Mouse (Mus musculus): ENCODE measurements around the gene Nebl. TPM values are rescaled to one million over a fixed set of nuclear protein-coding genes. Genes with fewer than 3 reads are reported as not detected.
A peak's percentile ranks its signal among the peaks of the same experiment; 100 is the strongest.

The Nebl gene
- polyA plus RNA-seq, 1 experiment from 2014 or later, result 9.8 TPM

GRCm38 (mm10) chr2:17650147-17650834, 81.0 kb downstream of the Nebl start:
- Histone ChIP-seq H3K4me2 (replicated peaks) (no peak overlapping the region), H3K36me3 (no peaks in the 10 kb centered on the region), H3K4me3 (no peak overlapping the region), H3K4me1 (no peaks in the 10 kb centered on the region), H3K9ac (no peak overlapping the region), H3K9me3 (no peaks in the 10 kb centered on the region), H3K27ac (no peak overlapping the region), H3K27me3 (replicated peaks) (no peaks in the 10 kb centered on the region)
- 43% methylated on average over 10 of the region's 10 CpGs for WGBS
- ATAC-seq (ENCODE audit: low FRiP score, low read depth), result no peak

- no peaks in the 10 kb centered on the region for H3K9me3 ChIP-seq
- H3K36me3 ChIP-seq, result no peaks in the 10 kb centered on the region
- H3K4me1 ChIP-seq, result no peaks in the 10 kb centered on the region
- H3K4me3 ChIP-seq, result no peak overlapping the region
- no peak overlapping the region for H3K27ac ChIP-seq
- ATAC-seq (ENCODE audit: low FRiP score, low read depth), result no peak
- no peaks in the 10 kb centered on the region for H3K27me3 ChIP-seq (replicated peaks)
- H3K4me2 ChIP-seq (replicated peaks), result no peak overlapping the region
- H3K9ac ChIP-seq, result no peak overlapping the region
- 48% methylated on average over 3 of the region's 3 CpGs for WGBS
These were observed 81.5 kb downstream of the Nebl start for GRCm38 (mm10) chr2:17649728-17650127.

DNA sequence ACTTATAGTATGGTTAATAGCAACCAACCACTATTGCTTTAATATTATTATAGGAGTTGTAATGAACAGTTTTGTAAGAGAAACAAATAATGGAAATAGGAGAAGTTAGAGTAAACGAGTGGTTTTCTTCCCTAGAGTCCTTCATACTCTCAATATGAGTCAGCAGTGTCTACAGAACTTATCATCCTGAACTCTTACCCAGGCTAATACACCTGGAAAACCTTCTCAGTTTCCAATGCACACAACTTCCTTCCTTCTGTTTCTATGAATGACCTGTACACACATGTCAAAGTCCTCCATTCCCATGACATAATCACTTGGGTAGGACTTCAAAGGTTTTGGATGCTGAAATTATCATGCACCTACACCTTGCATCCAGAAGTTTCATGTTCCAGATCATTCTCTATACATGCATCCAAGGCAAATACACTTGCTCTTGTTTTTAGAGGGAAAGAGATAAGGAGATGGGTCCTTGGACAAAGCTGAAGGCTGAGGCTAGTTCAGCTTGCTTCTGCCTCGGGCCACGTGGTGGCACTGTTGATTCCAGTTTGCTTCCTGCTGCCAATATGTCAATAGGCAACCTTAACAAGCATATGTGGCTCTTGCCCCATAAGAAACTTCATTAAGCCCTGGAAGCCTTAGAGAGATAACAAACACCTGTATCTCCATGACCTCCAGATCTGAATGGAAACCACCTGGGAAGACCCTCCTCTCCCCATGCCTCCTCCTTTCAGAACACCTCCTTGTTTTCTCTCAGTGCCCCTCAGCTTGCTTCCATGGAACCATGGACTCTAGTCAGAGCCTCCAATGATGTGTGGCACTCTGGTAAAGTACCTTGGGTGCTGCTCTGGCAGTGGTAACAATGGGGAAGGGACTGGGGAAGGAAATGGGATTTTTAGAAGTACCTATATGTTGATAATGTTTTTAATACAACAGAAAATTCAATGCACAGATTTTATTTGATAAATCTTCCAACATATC, 86.7 kb downstream of the Nebl start:
- no peak overlapping the region for H3K9ac ChIP-seq
- no peak overlapping the region for H3K4me2 ChIP-seq (replicated peaks)
- H3K9me3 ChIP-seq, result no peaks in the 10 kb centered on the region
- 32% methylated on average over 3 of the region's 3 CpGs for WGBS
- H3K27me3 ChIP-seq (replicated peaks), result no peaks in the 10 kb centered on the region
- ATAC-seq (ENCODE audit: low FRiP score, low read depth), result peak; percentile 63; the same call in 1 of the 2 replicates
- no peak overlapping the region for H3K4me3 ChIP-seq
- H3K27ac ChIP-seq, result no peak overlapping the region
- no peaks in the 10 kb centered on the region for H3K4me1 ChIP-seq
- no peaks in the 10 kb centered on the region for H3K36me3 ChIP-seq

- Histone ChIP-seq H3K4me2 (replicated peaks) (no peak overlapping the region), H3K4me3 (no peak overlapping the region), H3K9ac (no peak overlapping the region), H3K27me3 (replicated peaks) (no peaks in the 10 kb centered on the region), H3K4me1 (peaks cover under 1% of the 10 kb centered on the region; the same call in 1 of the 2 replicates), H3K36me3 (no peaks in the 10 kb centered on the region), H3K27ac (no peak overlapping the region), H3K9me3 (no peaks in the 10 kb centered on the region)
- 62% methylated on average over 7 of the region's 7 CpGs for WGBS
- no peak for ATAC-seq (ENCODE audit: low FRiP score, low read depth)
These were observed 87.4 kb downstream of the Nebl start for GRCm38 (mm10) chr2:17643869-17644268.

DNA sequence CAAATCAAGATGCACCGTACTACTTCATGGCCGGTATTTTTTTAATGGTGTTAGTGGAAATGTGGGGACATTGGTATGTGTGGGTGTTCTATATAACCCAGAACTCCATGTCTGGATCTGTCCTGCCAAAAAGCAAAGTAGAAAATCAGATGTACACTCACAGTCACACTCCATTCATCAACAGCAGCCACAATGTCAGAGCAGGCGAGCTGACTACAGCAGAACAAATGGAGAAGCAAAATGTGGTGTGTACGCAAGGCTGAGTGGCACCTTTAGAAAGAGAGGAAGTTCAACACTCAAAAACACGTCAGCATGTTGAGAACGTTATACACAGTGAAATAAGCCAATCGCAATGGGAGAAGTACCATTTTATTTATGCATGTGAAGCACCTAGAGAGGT, 88.5 kb downstream of the Nebl start:
- Histone ChIP-seq H3K9me3 (no peaks in the 10 kb centered on the region), H3K9ac (no peak overlapping the region), H3K27me3 (replicated peaks) (no peaks in the 10 kb centered on the region), H3K36me3 (no peaks in the 10 kb centered on the region), H3K27ac (no peak overlapping the region), H3K4me3 (no peak overlapping the region), H3K4me1 (peaks cover 4% of the 10 kb centered on the region; the same call in 1 of the 2 replicates), H3K4me2 (replicated peaks) (no peak overlapping the region)
- 87% methylated on average over 7 of the region's 7 CpGs for WGBS
- ATAC-seq (ENCODE audit: low FRiP score, low read depth), result no peak

DNA sequence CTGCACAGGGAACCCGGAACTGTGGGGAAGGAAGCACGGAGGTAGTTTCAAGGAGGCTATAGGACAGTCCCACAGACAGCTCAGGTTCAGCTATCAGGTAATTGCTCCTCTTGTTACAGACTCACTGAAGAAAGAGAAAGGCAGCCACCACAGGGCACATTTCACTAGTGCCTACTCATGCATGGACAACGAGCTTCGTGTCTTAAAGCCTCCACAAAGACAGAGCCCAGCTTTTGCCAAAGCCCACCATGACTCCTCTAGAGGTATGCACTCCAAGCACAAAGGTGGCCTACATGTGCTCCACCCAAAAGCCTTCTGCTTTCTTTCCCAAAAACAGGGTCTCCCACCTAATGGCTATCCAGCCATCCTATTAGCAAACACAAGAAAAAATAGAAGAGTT, 90.4 kb downstream of the Nebl start:
- no peak overlapping the region for H3K27ac ChIP-seq
- no peak for ATAC-seq (ENCODE audit: low FRiP score, low read depth)
- no peaks in the 10 kb centered on the region for H3K27me3 ChIP-seq (replicated peaks)
- no peak overlapping the region for H3K4me2 ChIP-seq (replicated peaks)
- no peaks in the 10 kb centered on the region for H3K9me3 ChIP-seq
- peaks cover 4% of the 10 kb centered on the region; the same call in 1 of the 2 replicates for H3K4me1 ChIP-seq
- no peak overlapping the region for H3K9ac ChIP-seq
- whole genome bisulfite sequencing, result 79% methylated on average over 4 of the region's 4 CpGs
- H3K4me3 ChIP-seq, result no peak overlapping the region
- no peaks in the 10 kb centered on the region for H3K36me3 ChIP-seq

DNA sequence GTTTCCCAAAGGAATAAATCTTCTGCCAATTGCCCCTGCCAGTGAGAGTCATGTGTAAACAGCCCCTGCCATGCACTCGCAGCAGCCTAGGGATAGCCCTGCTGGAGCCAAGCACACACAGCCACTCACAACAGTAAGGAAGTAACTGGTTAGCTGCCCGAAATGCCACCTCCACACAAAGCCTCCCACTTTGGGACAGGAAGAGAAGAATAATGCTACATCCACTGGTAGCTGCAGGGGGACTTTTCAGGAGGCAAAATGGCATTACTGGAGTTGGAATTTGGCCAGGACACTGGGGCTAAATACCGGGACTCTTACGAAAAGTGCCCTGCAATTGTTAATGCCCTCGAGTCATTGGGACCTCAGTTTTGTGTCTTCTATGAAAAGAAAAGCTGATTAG, 92.6 kb downstream of the Nebl start:
- ATAC-seq (ENCODE audit: low FRiP score, low read depth), result 0 out of 2 replicates have a peak, but pooled peaks have one; percentile 8
- peaks cover 4% of the 10 kb centered on the region; the same call in 1 of the 2 replicates for H3K4me1 ChIP-seq
- H3K9me3 ChIP-seq, result no peaks in the 10 kb centered on the region
- no peak overlapping the region for H3K4me2 ChIP-seq (replicated peaks)
- H3K36me3 ChIP-seq, result no peaks in the 10 kb centered on the region
- H3K9ac ChIP-seq, result no peak overlapping the region
- no peaks in the 10 kb centered on the region for H3K27me3 ChIP-seq (replicated peaks)
- WGBS, result 27% methylated on average over 5 of the region's 5 CpGs
- H3K4me3 ChIP-seq, result no peak overlapping the region
- no peak overlapping the region for H3K27ac ChIP-seq

DNA sequence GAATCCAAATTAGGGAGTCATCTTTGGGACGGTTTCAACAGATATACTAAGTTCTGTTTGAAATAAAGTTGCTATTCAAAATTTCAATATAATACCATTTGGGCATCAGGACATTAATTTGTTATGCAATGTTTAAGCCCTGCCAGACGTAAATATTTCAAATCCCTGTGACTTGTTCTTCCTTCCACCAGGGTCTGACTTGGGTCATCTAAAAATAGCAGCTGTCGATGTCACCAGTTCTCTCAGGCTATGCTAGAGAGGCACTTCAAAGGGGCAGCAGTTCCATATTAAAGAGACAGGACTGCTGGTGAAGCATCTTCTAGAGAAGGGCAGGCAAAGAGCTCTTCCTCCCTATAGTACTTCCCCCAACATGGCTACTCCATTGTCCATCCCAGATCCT, 107.3 kb downstream of the Nebl start:
- ATAC-seq (ENCODE audit: low FRiP score, low read depth), result no peak
- no peak overlapping the region for H3K4me3 ChIP-seq
- WGBS, result 67% methylated on average over 3 of the region's 3 CpGs

GRCm38 (mm10) chr2:17610259-17610658, 121.0 kb downstream of the Nebl start:
- Histone ChIP-seq H3K4me3 (no peak overlapping the region), H3K27ac (no peak overlapping the region), H3K4me1 (no peaks in the 10 kb centered on the region), H3K36me3 (no peaks in the 10 kb centered on the region), H3K27me3 (replicated peaks) (no peaks in the 10 kb centered on the region), H3K9ac (no peak overlapping the region), H3K9me3 (no peaks in the 10 kb centered on the region), H3K4me2 (replicated peaks) (no peak overlapping the region)
- 79% methylated on average over 3 of the region's 3 CpGs for WGBS
- no peak for ATAC-seq (ENCODE audit: low FRiP score, low read depth)

More for the DNA sequence above, 107.3 kb downstream of the Nebl start:
- Histone ChIP-seq H3K4me2 (replicated peaks) (no peak overlapping the region), H3K27ac (no peak overlapping the region), H3K36me3 (no peaks in the 10 kb centered on the region), H3K27me3 (replicated peaks) (no peaks in the 10 kb centered on the region), H3K4me1 (no peaks in the 10 kb centered on the region), H3K9me3 (no peaks in the 10 kb centered on the region), H3K9ac (no peak overlapping the region)

DNA sequence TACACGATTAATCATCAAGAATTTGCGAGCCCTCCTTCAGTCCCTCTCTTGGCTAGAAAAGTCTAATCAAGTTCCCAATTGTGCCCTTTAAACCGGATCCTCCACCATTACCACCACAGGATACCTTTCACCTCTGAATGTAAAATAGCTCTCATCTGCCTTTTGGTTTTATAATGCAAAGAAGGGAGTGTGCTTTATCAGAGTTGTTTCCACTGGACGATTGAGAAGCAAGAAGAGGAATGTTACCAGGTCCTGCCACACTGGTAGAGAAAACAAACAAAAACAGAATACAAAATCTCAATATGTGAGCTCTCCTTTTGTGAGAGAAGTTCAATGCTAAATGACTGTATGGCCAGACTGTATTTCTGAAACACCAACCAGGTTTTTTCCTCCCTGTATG, 127.7 kb downstream of the Nebl start:
- Histone ChIP-seq H3K9ac (no peak overlapping the region), H3K36me3 (no peaks in the 10 kb centered on the region), H3K9me3 (no peaks in the 10 kb centered on the region), H3K4me2 (replicated peaks) (no peak overlapping the region), H3K4me1 (no peaks in the 10 kb centered on the region), H3K27ac (no peak overlapping the region), H3K4me3 (no peak overlapping the region), H3K27me3 (replicated peaks) (no peaks in the 10 kb centered on the region)
- ATAC-seq (ENCODE audit: low FRiP score, low read depth), result no peak
- 48% methylated on average over 4 of the region's 4 CpGs for WGBS

- H3K4me2 ChIP-seq (replicated peaks), result no peak overlapping the region
- no peaks in the 10 kb centered on the region for H3K27me3 ChIP-seq (replicated peaks)
- H3K9me3 ChIP-seq, result no peaks in the 10 kb centered on the region
- no peak overlapping the region for H3K27ac ChIP-seq
- H3K4me1 ChIP-seq, result no peaks in the 10 kb centered on the region
- H3K9ac ChIP-seq, result no peak overlapping the region
- ATAC-seq (ENCODE audit: low FRiP score, low read depth), result no peak
- no peaks in the 10 kb centered on the region for H3K36me3 ChIP-seq
- H3K4me3 ChIP-seq, result no peak overlapping the region
- WGBS, result 61% methylated on average over 2 of the region's 2 CpGs
These were observed 130.6 kb downstream of the Nebl start for GRCm38 (mm10) chr2:17600652-17601051.

DNA sequence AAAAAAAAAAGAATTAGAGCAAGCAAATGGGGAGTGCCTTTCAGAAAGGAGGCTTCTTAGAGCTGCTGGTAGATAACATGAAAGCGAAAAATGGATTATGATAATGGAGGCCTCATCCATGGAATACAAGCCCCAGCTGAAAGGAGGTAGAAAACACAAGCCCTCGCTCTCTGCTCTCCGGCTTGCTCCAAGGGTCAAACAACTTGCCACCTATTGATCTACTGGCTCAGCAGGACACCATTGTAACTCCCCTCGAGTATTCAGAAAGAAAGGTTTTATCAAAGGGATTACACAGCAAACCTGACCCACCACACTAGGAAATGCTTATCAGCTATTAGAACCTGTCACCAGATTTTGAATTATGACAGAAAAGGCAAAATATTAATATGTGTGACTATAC, 131.4 kb downstream of the Nebl start:
- no peaks in the 10 kb centered on the region for H3K27me3 ChIP-seq (replicated peaks)
- H3K27ac ChIP-seq, result no peak overlapping the region
- no peak overlapping the region for H3K4me2 ChIP-seq (replicated peaks)
- no peaks in the 10 kb centered on the region for H3K4me1 ChIP-seq
- no peak overlapping the region for H3K4me3 ChIP-seq
- no peaks in the 10 kb centered on the region for H3K9me3 ChIP-seq
- ATAC-seq (ENCODE audit: low FRiP score, low read depth), result no peak
- no peak overlapping the region for H3K9ac ChIP-seq
- H3K36me3 ChIP-seq, result no peaks in the 10 kb centered on the region
- 39% methylated on average over 4 of the region's 4 CpGs for WGBS

All from neural tube, embryonic 12.5 days (tissue).